Mouse (Mus musculus) MEL (cell line): ENCODE results near the gene Gm20388. TPM values are rescaled to one million over a fixed set of nuclear protein-coding genes. Genes with fewer than 3 reads are reported as not detected.

ENCODE experiments used
- DNase-seq: peaks from one replicate; pipeline ENCODE4 v3.0.0; 2011; ENCODE audit warnings: low read depth, low spot score
- H3K27ac ChIP-seq: 2 replicates; pipeline ENCODE4 v1.5.1; 2012; ENCODE audit warnings: low read depth, mild to moderate bottlenecking, control low read depth, low read length, moderate library complexity; ENCODE audit not compliant: control insufficient read depth
- H3K27me3 ChIP-seq, 2 experiments: fragments of 150-350 bp in 1 of 2; sonication (generic) in 1 of 2; 2 replicates each; pipeline ENCODE4 v1.6.1; 2012; ENCODE audit warnings: low read length in 2 of 2, mild to moderate bottlenecking in 2 of 2, improper control_type of control experiment in 1 of 2, moderate library complexity in 1 of 2; ENCODE audit not compliant: insufficient read depth in 2 of 2, control insufficient read depth in 1 of 2
- H3K36me3 ChIP-seq, 2 experiments: 2 replicates each; pipeline ENCODE4 v1.6.1; 2012 to 2014; ENCODE audit warnings: low read length in 2 of 2, improper control_type of control experiment in 1 of 2, inconsistent platforms in 1 of 2, mild to moderate bottlenecking in 1 of 2; ENCODE audit not compliant: insufficient read depth in 2 of 2, control insufficient read depth in 1 of 2
- H3K4me1 ChIP-seq, 2 experiments: fragments of 150-350 bp in 1 of 2; sonication (generic) in 1 of 2; 2 replicates each; pipeline ENCODE4 v1.6.1; 2012; ENCODE audit warnings: low read length in 2 of 2, improper control_type of control experiment in 1 of 2, mild to moderate bottlenecking in 1 of 2; ENCODE audit not compliant: insufficient read depth in 2 of 2, control insufficient read depth in 1 of 2
- H3K4me3 ChIP-seq, 2 experiments: fragments of 150-350 bp in 1 of 2; sonication (generic) in 1 of 2; 2 replicates each; pipeline ENCODE4 v1.5.1; 2012; ENCODE audit warnings: low read depth in 2 of 2, low read length in 2 of 2, mild to moderate bottlenecking in 2 of 2, moderate library complexity in 2 of 2, control low read depth in 1 of 2, improper control_type of control experiment in 1 of 2; ENCODE audit not compliant: control insufficient read depth in 1 of 2, insufficient read depth in 1 of 2
- H3K79me2 ChIP-seq: 2 replicates; pipeline ENCODE4 v1.6.1; 2012; ENCODE audit warnings: mild to moderate bottlenecking, low read length, moderate library complexity; ENCODE audit not compliant: control insufficient read depth, poor library complexity, insufficient read depth
- H3K9ac ChIP-seq: 2 replicates; pipeline ENCODE4 v1.6.1; 2012; ENCODE audit warnings: low read depth, mild to moderate bottlenecking, control low read depth, low read length, moderate library complexity; ENCODE audit not compliant: control insufficient read depth, poor library complexity, severe bottlenecking
- H3K9me3 ChIP-seq: fragments of 150-350 bp; sonication (generic); replicated peaks from 2 replicates; pipeline ENCODE4 v1.6.1; 2012; ENCODE audit warnings: mild to moderate bottlenecking, low read length, improper control_type of control experiment, moderate library complexity; ENCODE audit not compliant: insufficient read depth
- BHLHE40 ChIP-seq: IDR thresholded peaks from 2 replicates; pipeline ENCODE4 v1.6.1; 2012; ENCODE audit warnings: low read depth, mild to moderate bottlenecking, inconsistent platforms, low read length, improper control_type of control experiment, borderline replicate concordance
- CTCF ChIP-seq, 3 experiments: IDR thresholded peaks in 2 of 3; conservative IDR thresholded peaks in 1 of 3; 2 replicates each; pipeline ENCODE4 v1.5.1; 2011 to 2012; ENCODE audit warnings: low read length in 3 of 3, low read depth in 2 of 3, mild to moderate bottlenecking in 2 of 3, improper control_type of control experiment in 1 of 3, inconsistent platforms in 1 of 3, mixed read lengths in 1 of 3, moderate library complexity in 1 of 3; ENCODE audit not compliant: control insufficient read depth in 1 of 3, insufficient read depth in 1 of 3, poor library complexity in 1 of 3, severe bottlenecking in 1 of 3
- E2F4 ChIP-seq: IDR thresholded peaks from 2 replicates; pipeline ENCODE4 v1.6.1; 2011; ENCODE audit warnings: low read depth, low read length, improper control_type of control experiment, borderline replicate concordance
- ELF1 ChIP-seq: IDR thresholded peaks from 2 replicates; pipeline ENCODE4 v1.6.1; 2014; ENCODE audit warnings: low read depth, mild to moderate bottlenecking, inconsistent platforms, low read length, improper control_type of control experiment, moderate library complexity
- EP300 ChIP-seq, 2 experiments: IDR thresholded peaks; 2 replicates each; pipeline ENCODE4 v1.6.1; 2011; ENCODE audit warnings: improper control_type of control experiment in 2 of 2, low read length in 2 of 2, low read depth in 1 of 2, mild to moderate bottlenecking in 1 of 2
- ETS1 ChIP-seq: IDR thresholded peaks from 2 replicates; pipeline ENCODE4 v1.6.1; 2012; ENCODE audit warnings: low read depth, mild to moderate bottlenecking, inconsistent platforms, low read length, improper control_type of control experiment, moderate library complexity
- GATA1 ChIP-seq: IDR thresholded peaks from 2 replicates; pipeline ENCODE4 v1.6.1; 2011; ENCODE audit warnings: low read depth, low read length, improper control_type of control experiment
- HCFC1 ChIP-seq: IDR thresholded peaks from 2 replicates; pipeline ENCODE4 v1.6.1; 2012; ENCODE audit warnings: low read depth, mild to moderate bottlenecking, inconsistent platforms, low read length, improper control_type of control experiment, moderate library complexity
- JUND ChIP-seq: IDR thresholded peaks from 2 replicates; pipeline ENCODE4 v1.6.1; 2011; ENCODE audit warnings: low read depth, mild to moderate bottlenecking, improper control_type of control experiment, low read length
- MAFK ChIP-seq: IDR thresholded peaks from 2 replicates; pipeline ENCODE4 v1.6.1; 2011; ENCODE audit warnings: low read depth, mild to moderate bottlenecking, low read length, improper control_type of control experiment, borderline replicate concordance
- MAZ ChIP-seq: IDR thresholded peaks from 2 replicates; pipeline ENCODE4 v1.6.1; 2012; ENCODE audit warnings: low read depth, mild to moderate bottlenecking, inconsistent platforms, low read length, improper control_type of control experiment
- MXI1 ChIP-seq: IDR thresholded peaks from 2 replicates; pipeline ENCODE4 v1.6.1; 2011; ENCODE audit warnings: mild to moderate bottlenecking, low read depth, low read length, improper control_type of control experiment
- MYB ChIP-seq: IDR thresholded peaks from 2 replicates; pipeline ENCODE4 v1.6.1; 2011; ENCODE audit warnings: mild to moderate bottlenecking, low read depth, low read length, improper control_type of control experiment
- NELFE ChIP-seq: IDR thresholded peaks from 2 replicates; pipeline ENCODE4 v1.6.1; 2011; ENCODE audit warnings: low read depth, low read length, improper control_type of control experiment
- POLR2A ChIP-seq, 2 experiments: IDR thresholded peaks; 2 replicates each; pipeline ENCODE4 v1.6.1; 2011 to 2012; ENCODE audit warnings: low read length in 2 of 2, mild to moderate bottlenecking in 2 of 2, control low read depth in 1 of 2, improper control_type of control experiment in 1 of 2, low read depth in 1 of 2, moderate library complexity in 1 of 2; ENCODE audit not compliant: control insufficient read depth in 1 of 2, insufficient read depth in 1 of 2, poor library complexity in 1 of 2
- POLR2AphosphoS2 ChIP-seq: IDR thresholded peaks from 2 replicates; pipeline ENCODE4 v1.6.1; 2011; ENCODE audit warnings: low read length, improper control_type of control experiment
- SIN3A ChIP-seq: IDR thresholded peaks from 2 replicates; pipeline ENCODE4 v1.6.1; 2012; ENCODE audit warnings: low read length, improper control_type of control experiment, inconsistent platforms
- TAL1 ChIP-seq: IDR thresholded peaks from 2 replicates; pipeline ENCODE4 v1.6.1; 2012; ENCODE audit warnings: mild to moderate bottlenecking, inconsistent platforms, low read length, moderate library complexity, mixed read lengths
- TBP ChIP-seq: IDR thresholded peaks from 2 replicates; pipeline ENCODE4 v1.8.0; 2011; ENCODE audit warnings: low read depth, low read length, improper control_type of control experiment
- TCF12 ChIP-seq: IDR thresholded peaks from 2 replicates; pipeline ENCODE4 v1.6.1; 2014; ENCODE audit warnings: low read depth, mild to moderate bottlenecking, inconsistent platforms, low read length, improper control_type of control experiment, moderate library complexity
- UBTF ChIP-seq: IDR thresholded peaks from 2 replicates; pipeline ENCODE4 v1.6.1; 2012; ENCODE audit warnings: low read depth, mild to moderate bottlenecking, inconsistent platforms, low read length, improper control_type of control experiment, moderate library complexity, borderline replicate concordance; ENCODE audit not compliant: insufficient read depth
- USF2 ChIP-seq, 2 experiments: IDR thresholded peaks; 2 replicates each; pipeline ENCODE4 v1.6.1; 2011 to 2012; ENCODE audit warnings: improper control_type of control experiment in 2 of 2, low read length in 2 of 2, borderline replicate concordance in 1 of 2, inconsistent platforms in 1 of 2, low read depth in 1 of 2, mild to moderate bottlenecking in 1 of 2; ENCODE audit not compliant: insufficient read depth in 1 of 2
- ZKSCAN1 ChIP-seq: IDR thresholded peaks from 2 replicates; pipeline ENCODE4 v1.6.1; 2012; ENCODE audit warnings: low read depth, mild to moderate bottlenecking, inconsistent platforms, low read length, improper control_type of control experiment, moderate library complexity
- ZMIZ1 ChIP-seq: IDR thresholded peaks from 2 replicates; pipeline ENCODE4 v1.6.1; 2012; ENCODE audit warnings: low read depth, mild to moderate bottlenecking, inconsistent platforms, low read length, improper control_type of control experiment, moderate library complexity
- polyA plus RNA-seq, 2 experiments: library from polyadenylated mRNA; stranded (reverse) in 1 of 2; unstranded in 1 of 2; fragments of >175 nt in 1 of 2; fragments of >200 nt in 1 of 2; gene quantifications; 2 replicates each; pipeline versions ENCODE4 v1.2.1 to v1.2.4; 2012; ENCODE audit warnings: low replicate concordance in 2 of 2, low read depth in 1 of 2; ENCODE audit not compliant: insufficient read length in 2 of 2, insufficient read depth in 1 of 2, missing spikeins in 1 of 2
- total RNA-seq: library from RNA; depleted of rRNA; stranded (reverse); fragments of 300-350 nt; gene quantifications from 2 replicates; pipeline ENCODE4 v1.2.3, GENCODE M21; 2012

The Gm20388 gene
- total and polyA plus RNA-seq, 3 experiments = 11.1 to 17.8 TPM; not detected in 1

GRCm38 (mm10) chr8:121346175-121346574, 1435.5 kb downstream of the Gm20388 start:
- H3K27me3 ChIP-seq = no peaks in the 10 kb centered on the region; a peak in 1 of 4 replicates
- H3K36me3 ChIP-seq = no peaks in the 10 kb centered on the region
- H3K4me1 ChIP-seq = no peaks in the 10 kb centered on the region
- no peak for TF ChIP-seq GATA1
- no peak for TF ChIP-seq EP300 (IDR thresholded peaks at IDR 0.05; ENCODE audit: low read depth in 1 of 2, low read length in 2 of 2)
- no peak for TF ChIP-seq MAFK
- TF ChIP-seq TAL1 = no peak
- TF ChIP-seq POLR2AphosphoS2 = no peak
- TF ChIP-seq, all 39 proteins: peak for 0
- no peak for DNase-seq
- Histone ChIP-seq H3K9me3 (no peaks in the 10 kb centered on the region), H3K9ac (no peak overlapping the region), H3K4me3 (no peak overlapping the region), H3K79me2 (no peaks in the 10 kb centered on the region), H3K27ac (no peak overlapping the region)

- no peaks in the 10 kb centered on the region for H3K4me1 ChIP-seq
- no peak overlapping the region for H3K27ac ChIP-seq
- DNase-seq = no peak
- no peak overlapping the region for H3K9ac ChIP-seq
- no peaks in the 10 kb centered on the region for H3K36me3 ChIP-seq
- no peak overlapping the region for H3K4me3 ChIP-seq
- TF ChIP-seq UBTF = no peak
- TF ChIP-seq MXI1 = no peak
- no peak for TF ChIP-seq POLR2A (IDR thresholded peaks at IDR 0.05; ENCODE audit: control insufficient read depth in 1 of 2, insufficient read depth in 1 of 2, low read depth in 1 of 2, low read length in 2 of 2, poor library complexity in 1 of 2)
- no peak for TF ChIP-seq BHLHE40
- no peak for TF ChIP-seq ELF1
- no peak for TF ChIP-seq EP300 (IDR thresholded peaks at IDR 0.05; ENCODE audit: low read depth in 1 of 2, low read length in 2 of 2)
- no peak for TF ChIP-seq NELFE
- no peak for TF ChIP-seq POLR2AphosphoS2
- no peak for TF ChIP-seq SIN3A
- no peak for TF ChIP-seq TAL1
- TF ChIP-seq E2F4 = no peak
- H3K79me2 ChIP-seq = no peaks in the 10 kb centered on the region
- no peaks in the 10 kb centered on the region; a peak in 1 of 4 replicates for H3K27me3 ChIP-seq
- H3K9me3 ChIP-seq = no peaks in the 10 kb centered on the region
These were observed 1436.2 kb downstream of the Gm20388 start for GRCm38 (mm10) chr8:121346862-121347261.

GRCm38 (mm10) chr8:121348998-121349397, 1438.4 kb downstream of the Gm20388 start:
- Histone ChIP-seq H3K27ac (no peak overlapping the region), H3K4me1 (no peaks in the 10 kb centered on the region), H3K36me3 (no peaks in the 10 kb centered on the region), H3K27me3 (no peaks in the 10 kb centered on the region; a peak in 2 of 4 replicates), H3K9ac (no peak overlapping the region), H3K79me2 (no peaks in the 10 kb centered on the region), H3K9me3 (no peaks in the 10 kb centered on the region), H3K4me3 (no peak overlapping the region)
- no peak for DNase-seq
- TF ChIP-seq ZKSCAN1 (no peak), SIN3A (no peak), TAL1 (no peak), USF2 (IDR thresholded peaks at IDR 0.05; ENCODE audit: borderline replicate concordance in 1 of 2, insufficient read depth in 1 of 2, low read depth in 1 of 2, low read length in 2 of 2) (no peak), JUND (no peak), GATA1 (no peak), TCF12 (no peak), UBTF (no peak), MXI1 (no peak), CTCF (IDR thresholded peaks at IDR 0.05 in 2 of 3, conservative IDR thresholded peaks at IDR 0.05 in 1 of 3; ENCODE audit: control insufficient read depth in 1 of 3, insufficient read depth in 1 of 3, low read depth in 2 of 3, low read length in 3 of 3, poor library complexity in 1 of 3, severe bottlenecking in 1 of 3) (no peak), MYB (no peak), MAZ (no peak), TBP (no peak), ZMIZ1 (no peak), NELFE (no peak), ETS1 (no peak), HCFC1 (no peak), EP300 (IDR thresholded peaks at IDR 0.05; ENCODE audit: low read depth in 1 of 2, low read length in 2 of 2) (no peak)
